Comparison of ENCODE assay signal across 18 mouse cellular contexts in the genomic region with DNA sequence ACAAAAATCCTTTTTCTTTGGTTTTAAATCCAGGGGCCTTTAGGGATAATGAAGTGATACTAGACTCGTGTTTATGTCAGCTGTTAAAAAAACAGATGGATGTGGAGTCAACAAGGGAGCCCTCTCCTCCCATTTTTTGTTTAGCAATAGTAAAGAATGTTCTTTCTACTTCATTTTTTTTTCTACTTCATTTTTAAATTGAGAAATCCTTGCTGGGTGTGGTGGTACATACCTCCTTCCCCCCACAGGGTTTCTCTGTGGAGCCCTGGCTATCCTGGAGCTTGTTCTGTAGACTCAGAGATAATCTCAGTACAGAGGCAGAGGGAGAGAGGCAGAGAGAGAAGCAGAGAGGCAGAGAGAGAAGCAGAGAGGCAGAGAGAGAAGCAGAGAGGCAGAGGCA.
"Had no signal": no experiment of that assay in that cellular context is flagged by ENCODE, and none has a peak within 500 bp of the region (broad histone marks: within the 10 kb centered on the region; RNA-seq: fewer than 3 reads in every experiment).

No protein-coding gene starts in this region.

- H3K27ac ChIP-seq: intestine, embryonic 15.5 days; kidney, embryonic 15.5 days; limb, embryonic 12.5 days; limb, embryonic 15.5 days; liver, embryonic 14.5 days; stomach, postnatal 0 days had no signal

- H3K27me3 ChIP-seq: intestine, embryonic 15.5 days; kidney, embryonic 15.5 days; limb, embryonic 12.5 days; limb, embryonic 15.5 days had no signal

- ATAC-seq: intestine, embryonic 15.5 days; liver, postnatal 0 days had no signal

- H3K4me2 ChIP-seq: intestine, embryonic 15.5 days; kidney, embryonic 15.5 days; limb, embryonic 12.5 days; limb, embryonic 15.5 days; liver, embryonic 11.5 days; midbrain, embryonic 11.5 days had no signal

- H3K9me3 ChIP-seq: intestine, embryonic 15.5 days; kidney, embryonic 15.5 days; limb, embryonic 12.5 days; limb, embryonic 15.5 days had no signal

- H3K9ac ChIP-seq: intestine, embryonic 15.5 days; kidney, embryonic 15.5 days; limb, embryonic 12.5 days; limb, embryonic 15.5 days; liver, embryonic 14.5 days; liver, postnatal 0 days had no signal

- DNase-seq: kidney, adult 11 months; kidney, adult 8-10 months; kidney, postnatal 14 days; kidney, postnatal 4 days; left cerebral cortex, postnatal 4 days; liver, postnatal 0 days; lung, postnatal 4 days; midbrain, embryonic 14.5 days; thymus, adult 2 months; thymus, postnatal 14 days had no signal

- H3K4me3 ChIP-seq: intestine, embryonic 15.5 days; kidney, embryonic 15.5 days; limb, embryonic 12.5 days; limb, embryonic 15.5 days had no signal

- H3K4me1 ChIP-seq: intestine, embryonic 15.5 days; kidney, embryonic 15.5 days; limb, embryonic 12.5 days; limb, embryonic 15.5 days had no signal
